Mouse (Mus musculus): Measurements from ENCODE around the gene Rtn3. TPM values are rescaled to one million over a fixed set of nuclear protein-coding genes. Genes with fewer than 3 reads are reported as not detected.
A peak's percentile ranks its signal among the peaks of the same experiment; 100 is the strongest.
"Not testable (repeated sequence)": the region's sequence is repeated elsewhere in the genome, so short reads cannot be mapped to it uniquely, and the experiment has no call there.

Rtn3 gene
- polyA plus RNA-seq, 1 experiment from 2014 or later = 131 TPM

DNA sequence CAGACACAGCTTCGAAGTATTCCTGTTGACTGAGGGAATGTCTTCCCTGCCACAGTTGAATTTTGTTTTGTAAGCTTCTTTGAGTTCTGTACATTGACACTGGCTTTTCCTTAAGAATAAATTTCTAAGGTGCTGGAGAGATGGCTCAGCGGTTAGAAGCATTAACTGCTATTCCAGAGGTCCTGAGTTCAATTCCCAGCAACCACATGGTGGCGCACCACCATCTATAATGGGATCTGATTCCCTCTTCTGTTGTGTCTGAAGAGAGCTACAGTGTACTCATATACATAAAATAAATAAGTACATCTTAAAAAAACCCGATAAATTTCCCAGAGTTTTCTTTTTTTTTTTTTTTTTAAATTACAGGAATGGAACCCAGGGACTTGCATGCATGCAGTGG, 24.9 kb upstream of the Rtn3 start:
- no peak overlapping the region for H3K4me3 ChIP-seq (ENCODE audit: low read length)
- H3K9me3 ChIP-seq (ENCODE audit: control insufficient read depth, low read length) = no peaks in the 10 kb centered on the region
- H3K4me2 ChIP-seq (replicated peaks; ENCODE audit: low read depth, low read length) = no peak overlapping the region
- no peak overlapping the region for H3K27ac ChIP-seq (ENCODE audit: low read depth, low read length)
- H3K4me1 ChIP-seq (ENCODE audit: control insufficient read depth, insufficient read depth, low read length) = no peaks in the 10 kb centered on the region
- 78% methylated on average over 4 of the region's 4 CpGs for WGBS
- H3K36me3 ChIP-seq (ENCODE audit: control insufficient read depth, insufficient read depth, low read length) = peaks cover 26% of the 10 kb centered on the region; the same call in 1 of the 2 replicates
- no peak overlapping the region for H3K9ac ChIP-seq (ENCODE audit: low read depth, low read length)
- ATAC-seq (ENCODE audit: low FRiP score, low TSS enrichment) = no peak
- H3K27me3 ChIP-seq (ENCODE audit: control insufficient read depth, insufficient read depth, low read length) = no peaks in the 10 kb centered on the region

DNA sequence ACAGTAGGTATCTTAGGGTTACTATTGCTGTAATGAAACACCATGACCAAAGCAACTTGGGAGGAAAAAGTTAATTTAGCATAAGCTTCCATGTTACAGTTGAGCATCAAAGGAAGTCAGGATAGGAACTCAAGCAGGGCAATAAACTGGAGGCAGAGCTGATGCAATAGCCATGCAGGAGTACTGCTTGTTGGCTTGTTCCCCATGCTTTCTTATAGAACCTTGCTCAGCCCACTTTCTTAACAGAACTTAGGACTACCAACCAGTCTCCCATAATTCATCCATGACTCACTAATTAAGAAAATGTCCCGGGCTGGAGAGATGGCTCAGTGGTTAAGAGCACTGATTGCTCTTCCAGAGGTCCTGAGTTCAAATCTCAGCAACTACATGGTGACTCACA, 23.2 kb upstream of the Rtn3 start:
- no peak for ATAC-seq (ENCODE audit: low FRiP score, low TSS enrichment)
- Histone ChIP-seq H3K9me3 (ENCODE audit: control insufficient read depth, low read length) (no peaks in the 10 kb centered on the region), H3K36me3 (ENCODE audit: control insufficient read depth, insufficient read depth, low read length) (peaks cover 14% of the 10 kb centered on the region; the same call in 1 of the 2 replicates), H3K4me3 (ENCODE audit: low read length) (no peak overlapping the region), H3K27ac (ENCODE audit: low read depth, low read length) (no peak overlapping the region), H3K4me1 (ENCODE audit: control insufficient read depth, insufficient read depth, low read length) (no peaks in the 10 kb centered on the region), H3K27me3 (ENCODE audit: control insufficient read depth, insufficient read depth, low read length) (no peaks in the 10 kb centered on the region), H3K9ac (ENCODE audit: low read depth, low read length) (no peak overlapping the region), H3K4me2 (replicated peaks; ENCODE audit: low read depth, low read length) (no peak overlapping the region)
- 78% methylated on average over 1 of the region's 1 CpGs for WGBS

DNA sequence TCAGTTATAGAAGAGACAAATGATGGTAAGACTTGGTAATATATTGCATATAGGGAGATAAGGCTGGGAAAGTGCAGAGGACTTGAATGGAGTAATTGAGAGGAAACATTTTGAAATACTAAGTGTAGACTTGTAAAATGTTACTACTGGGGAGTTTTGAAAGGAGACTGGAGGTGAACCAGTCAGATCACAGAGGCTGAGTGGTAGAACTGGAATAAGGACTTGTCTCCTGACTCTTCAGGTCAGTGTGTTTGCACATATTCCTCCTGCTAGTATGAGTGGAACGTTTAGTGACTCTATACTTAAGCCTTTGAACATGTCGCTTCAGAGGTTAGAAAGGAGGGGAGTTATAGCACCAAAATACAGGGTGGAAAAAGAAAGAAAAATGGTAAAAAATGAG, 19.4 kb upstream of the Rtn3 start:
- 79% methylated on average over 2 of the region's 2 CpGs for WGBS

DNA sequence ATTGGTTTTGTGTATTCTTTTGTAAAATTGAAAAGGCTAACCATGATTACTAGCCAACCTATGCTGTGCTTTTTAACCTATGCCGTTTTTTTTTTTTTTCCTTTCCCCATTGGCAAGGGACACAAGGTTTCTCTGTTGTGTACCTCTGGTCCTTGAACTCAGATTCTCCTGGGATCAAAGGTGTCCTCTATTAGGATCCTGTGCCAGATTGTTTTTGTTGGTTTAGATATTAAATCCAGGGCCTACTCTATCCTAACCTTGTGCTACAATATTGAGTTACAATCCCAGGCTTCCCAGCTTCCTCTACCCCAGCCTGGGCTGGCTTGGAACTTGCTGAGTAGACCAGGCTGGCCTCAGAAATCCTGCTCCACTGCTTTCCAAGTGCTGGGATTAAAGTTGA, 17.6 kb upstream of the Rtn3 start:
- H3K27me3 ChIP-seq (ENCODE audit: control insufficient read depth, insufficient read depth, low read length) = no peaks in the 10 kb centered on the region
- H3K4me1 ChIP-seq (ENCODE audit: control insufficient read depth, insufficient read depth, low read length) = no peaks in the 10 kb centered on the region
- no peaks in the 10 kb centered on the region for H3K36me3 ChIP-seq (ENCODE audit: control insufficient read depth, insufficient read depth, low read length)
- no peak overlapping the region for H3K4me3 ChIP-seq (ENCODE audit: low read length)
- no peak for ATAC-seq (ENCODE audit: low FRiP score, low TSS enrichment)
- 86% methylated on average over 1 of the region's 1 CpGs for WGBS
- no peak overlapping the region for H3K9ac ChIP-seq (ENCODE audit: low read depth, low read length)
- H3K4me2 ChIP-seq (replicated peaks; ENCODE audit: low read depth, low read length) = no peak overlapping the region
- H3K27ac ChIP-seq (ENCODE audit: low read depth, low read length) = no peak overlapping the region
- H3K9me3 ChIP-seq (ENCODE audit: control insufficient read depth, low read length) = no peaks in the 10 kb centered on the region

More for the DNA sequence above, 19.4 kb upstream of the Rtn3 start:
- Histone ChIP-seq H3K36me3 (ENCODE audit: control insufficient read depth, insufficient read depth, low read length) (no peaks in the 10 kb centered on the region), H3K27me3 (ENCODE audit: control insufficient read depth, insufficient read depth, low read length) (no peaks in the 10 kb centered on the region), H3K4me1 (ENCODE audit: control insufficient read depth, insufficient read depth, low read length) (no peaks in the 10 kb centered on the region), H3K27ac (ENCODE audit: low read depth, low read length) (no peak overlapping the region), H3K4me3 (ENCODE audit: low read length) (no peak overlapping the region), H3K9me3 (ENCODE audit: control insufficient read depth, low read length) (no peaks in the 10 kb centered on the region), H3K9ac (ENCODE audit: low read depth, low read length) (no peak overlapping the region), H3K4me2 (replicated peaks; ENCODE audit: low read depth, low read length) (no peak overlapping the region)
- no peak for ATAC-seq (ENCODE audit: low FRiP score, low TSS enrichment)

DNA sequence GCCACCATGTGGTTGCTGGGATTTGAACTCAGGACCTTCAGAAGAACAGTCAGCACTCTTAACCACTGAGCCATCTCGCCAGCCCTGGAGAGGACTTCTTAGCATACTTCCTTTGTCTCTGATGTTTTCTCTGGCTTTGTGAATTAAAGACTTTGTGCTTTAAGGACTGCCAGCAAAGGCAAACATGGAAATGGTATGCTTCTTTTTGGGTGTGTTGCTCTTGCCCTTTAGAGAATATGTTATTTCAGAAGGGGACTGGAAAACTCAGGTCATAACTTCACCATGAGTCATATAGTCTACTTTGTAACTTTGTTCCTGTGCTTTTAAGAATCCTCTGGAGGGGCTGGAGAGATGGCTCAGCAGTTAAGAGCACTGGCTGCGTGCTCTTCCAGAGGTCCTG, 15.7 kb upstream of the Rtn3 start:
- Histone ChIP-seq H3K36me3 (ENCODE audit: control insufficient read depth, insufficient read depth, low read length) (no peaks in the 10 kb centered on the region), H3K4me3 (ENCODE audit: low read length) (no peak overlapping the region), H3K4me2 (replicated peaks; ENCODE audit: low read depth, low read length) (no peak overlapping the region), H3K4me1 (ENCODE audit: control insufficient read depth, insufficient read depth, low read length) (0 out of 2 replicates have a peak, but pooled peaks cover 3% of the 10 kb centered on the region), H3K27ac (ENCODE audit: low read depth, low read length) (no peak overlapping the region), H3K9ac (ENCODE audit: low read depth, low read length) (no peak overlapping the region), H3K27me3 (ENCODE audit: control insufficient read depth, insufficient read depth, low read length) (no peaks in the 10 kb centered on the region), H3K9me3 (ENCODE audit: control insufficient read depth, low read length) (no peaks in the 10 kb centered on the region)
- WGBS = 85% methylated on average over 2 of the region's 2 CpGs
- ATAC-seq (ENCODE audit: low FRiP score, low TSS enrichment) = no peak

DNA sequence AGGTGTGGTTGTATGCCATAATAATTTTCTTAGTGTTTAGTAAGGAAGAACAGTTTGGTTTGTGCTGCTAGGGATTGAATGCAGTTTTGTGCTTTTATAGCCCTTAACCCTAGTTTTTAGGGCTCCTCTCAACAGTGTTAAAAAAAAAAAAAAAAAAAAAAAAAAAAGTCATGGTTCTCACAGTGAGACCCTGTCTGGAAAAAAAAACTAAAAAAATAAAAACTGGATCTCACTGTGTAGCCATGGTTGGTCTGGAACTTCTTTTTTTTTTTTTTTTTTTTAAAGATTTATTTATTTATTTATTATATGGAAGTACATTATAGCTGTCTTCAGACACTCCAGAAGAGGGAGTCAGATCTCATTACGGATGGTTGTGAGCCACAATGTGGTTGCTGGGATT, 13.0 kb upstream of the Rtn3 start:
- not testable (repeated sequence) for H3K36me3 ChIP-seq (ENCODE audit: control insufficient read depth, insufficient read depth, low read length); H3K27ac ChIP-seq (ENCODE audit: low read depth, low read length); H3K4me1 ChIP-seq (ENCODE audit: control insufficient read depth, insufficient read depth, low read length); H3K9me3 ChIP-seq (ENCODE audit: control insufficient read depth, low read length); ATAC-seq (ENCODE audit: low FRiP score, low TSS enrichment); H3K27me3 ChIP-seq (ENCODE audit: control insufficient read depth, insufficient read depth, low read length); H3K9ac ChIP-seq (ENCODE audit: low read depth, low read length); H3K4me3 ChIP-seq (ENCODE audit: low read length)
- H3K4me2 ChIP-seq (replicated peaks; ENCODE audit: low read depth, low read length) = peak overlapping the region; percentile 74; the same call in 1 of the 2 replicates
- WGBS = 88% methylated on average over 1 of the region's 1 CpGs

DNA sequence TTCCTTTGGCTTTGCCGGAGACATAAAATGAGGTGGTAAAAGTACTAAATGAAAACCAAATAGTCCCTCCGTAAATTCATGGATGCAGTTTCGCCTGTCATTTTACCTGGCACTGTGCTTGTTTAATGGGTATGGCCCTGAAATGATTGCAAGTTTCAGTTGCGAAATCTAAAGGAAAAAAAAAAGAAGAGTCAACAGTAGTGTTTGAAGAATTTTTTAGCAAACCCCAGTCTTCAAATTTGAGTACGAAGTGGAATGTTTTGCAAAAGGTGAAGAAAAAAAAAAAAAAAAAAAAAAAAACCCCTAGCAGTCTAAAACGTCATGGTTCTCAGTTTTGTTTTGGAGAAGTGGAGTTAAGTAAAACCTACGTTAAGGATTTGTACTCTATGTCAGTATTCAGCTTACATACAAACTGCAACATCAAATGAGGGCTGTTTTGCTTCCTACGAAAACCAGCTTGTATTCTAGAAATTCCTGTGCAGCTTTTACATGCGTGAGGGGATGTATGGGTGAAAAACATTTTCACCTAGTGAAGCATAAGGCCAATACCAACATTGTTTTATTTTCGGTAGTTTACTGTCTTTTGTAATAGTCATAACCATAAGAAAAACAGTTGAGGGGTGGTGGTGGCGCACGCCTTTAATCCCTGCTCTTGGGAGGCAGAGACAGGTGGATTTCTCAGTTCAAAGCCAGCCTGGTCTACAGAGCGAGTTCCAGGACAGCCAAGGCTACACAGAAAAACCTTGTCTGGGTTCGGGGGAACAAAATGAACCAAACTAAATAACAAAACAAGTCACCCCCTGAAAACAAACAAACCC, 12.3 kb upstream of the Rtn3 start:
- no peak for ATAC-seq (ENCODE audit: low FRiP score, low TSS enrichment)
- Histone ChIP-seq H3K36me3 (ENCODE audit: control insufficient read depth, insufficient read depth, low read length) (no peaks in the 10 kb centered on the region), H3K27me3 (ENCODE audit: control insufficient read depth, insufficient read depth, low read length) (no peaks in the 10 kb centered on the region), H3K27ac (ENCODE audit: low read depth, low read length) (peak overlapping the region; percentile 99; the same call in 1 of the 2 replicates), H3K4me2 (replicated peaks; ENCODE audit: low read depth, low read length) (peak overlapping the region; percentile 74), H3K9ac (ENCODE audit: low read depth, low read length) (peak overlapping the region; percentile 89), H3K4me3 (ENCODE audit: low read length) (peak overlapping the region; percentile 83), H3K4me1 (ENCODE audit: control insufficient read depth, insufficient read depth, low read length) (0 out of 2 replicates have a peak, but pooled peaks cover 3% of the 10 kb centered on the region), H3K9me3 (ENCODE audit: control insufficient read depth, low read length) (no peaks in the 10 kb centered on the region)
- 38% methylated on average over 14 of the region's 14 CpGs for WGBS

DNA sequence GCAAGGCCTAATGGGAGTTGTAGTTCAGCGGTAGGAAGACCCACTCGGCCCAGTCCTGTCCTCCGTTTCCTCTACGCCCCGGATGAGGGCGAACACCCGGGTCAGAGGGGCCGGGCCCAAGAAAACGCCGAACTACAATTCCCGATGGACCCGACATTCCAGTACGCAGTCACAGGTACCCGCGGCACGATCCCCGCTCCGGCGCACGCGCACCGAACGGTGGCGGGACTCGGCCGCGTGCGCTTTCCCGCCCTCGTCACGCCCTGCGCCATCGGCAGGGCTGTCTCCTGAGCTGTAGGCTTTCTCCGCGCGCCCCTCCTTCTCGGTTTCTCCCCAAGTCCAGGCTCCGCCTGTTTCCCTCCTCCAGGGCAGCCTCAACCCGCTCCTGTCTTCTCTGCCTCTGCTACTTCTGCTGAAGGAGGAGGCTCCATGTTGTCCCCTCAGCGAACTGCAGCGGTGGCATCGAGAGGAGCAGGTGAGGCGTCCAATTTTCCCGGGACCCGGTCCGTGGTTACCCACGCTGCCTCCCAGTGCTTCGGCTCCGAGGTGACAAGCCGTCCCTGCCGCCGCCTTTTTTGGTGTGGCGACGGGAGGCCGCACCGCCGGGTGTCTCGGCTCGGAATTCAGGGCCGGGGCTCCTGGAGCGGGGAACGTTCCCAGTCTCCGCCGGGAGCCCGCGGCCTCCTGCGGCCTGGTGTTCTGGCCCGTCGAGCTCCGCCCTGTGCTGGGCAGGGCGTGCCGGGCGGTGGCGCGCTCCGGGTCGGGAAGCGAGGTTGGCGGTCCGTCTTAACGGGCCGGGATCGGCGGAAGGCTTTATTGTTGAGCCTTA, 11.3 kb upstream of the Rtn3 start:
- peak; percentile 97 for ATAC-seq (ENCODE audit: low FRiP score, low TSS enrichment)
- under 1% methylated on average over 84 of the region's 84 CpGs for WGBS
- Histone ChIP-seq H3K9me3 (ENCODE audit: control insufficient read depth, low read length) (no peaks in the 10 kb centered on the region), H3K4me3 (ENCODE audit: low read length) (peak overlapping the region; percentile 83), H3K4me2 (replicated peaks; ENCODE audit: low read depth, low read length) (peak overlapping the region; percentile 74), H3K27ac (ENCODE audit: low read depth, low read length) (peak overlapping the region; percentile 99), H3K36me3 (ENCODE audit: control insufficient read depth, insufficient read depth, low read length) (no peaks in the 10 kb centered on the region), H3K9ac (ENCODE audit: low read depth, low read length) (peak overlapping the region; percentile 89), H3K4me1 (ENCODE audit: control insufficient read depth, insufficient read depth, low read length) (0 out of 2 replicates have a peak, but pooled peaks cover 3% of the 10 kb centered on the region), H3K27me3 (ENCODE audit: control insufficient read depth, insufficient read depth, low read length) (no peaks in the 10 kb centered on the region)

All from kidney, embryonic 14.5 days (tissue).